Mouse (Mus musculus): Measurements from ENCODE around the gene Gm17584. TPM values are rescaled to one million over a fixed set of nuclear protein-coding genes. Genes with fewer than 3 reads are reported as not detected.
"Not testable (repeated sequence)": the region's sequence is repeated elsewhere in the genome, so short reads cannot be mapped to it uniquely, and the experiment has no call there.

Gm17584 gene
- not detected in 2 replicates for polyA plus RNA-seq (2012)

DNA sequence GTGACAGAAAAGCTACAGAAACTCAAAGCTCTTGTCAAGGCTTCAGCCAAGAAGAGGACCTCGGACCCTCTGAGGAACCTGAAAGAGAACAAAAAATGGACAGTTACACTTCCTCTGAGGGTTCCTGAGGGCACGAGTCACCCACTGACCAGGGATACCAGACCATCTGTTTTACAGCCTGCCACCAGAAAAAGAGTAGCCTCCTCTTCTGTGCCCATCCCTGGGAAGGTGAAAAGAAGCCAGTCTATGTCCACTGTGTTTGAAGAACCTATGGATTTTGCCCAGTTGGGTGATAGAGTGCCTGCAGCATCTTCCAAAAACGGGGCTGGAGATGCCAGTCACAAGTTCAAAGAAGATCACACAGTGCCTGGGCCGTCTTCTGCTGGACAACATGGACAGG lies at the start of gene Gm17584:
TSS of gene Gm17584 (plus strand) at position 301 of the 400 bp plus-strand sequence.
- H3K27me3 ChIP-seq (ENCODE audit: control insufficient read depth); H3K4me1 ChIP-seq (ENCODE audit: control insufficient read depth); H3K36me3 ChIP-seq (ENCODE audit: control insufficient read depth); H3K4me3 ChIP-seq (replicated peaks); H3K9me3 ChIP-seq (ENCODE audit: control insufficient read depth, low read length): not testable (repeated sequence)

Other genes starting within 250 kb of the Gm17584 start
- gene Gm17469, start 129.3 kb downstream of the Gm17584 start, polyA plus RNA-seq (2012): not detected in 2 replicates